Mouse (Mus musculus) stomach, embryonic 16.5 days (tissue): ENCODE results near the gene Chchd10. TPM values are rescaled to one million over a fixed set of nuclear protein-coding genes. Genes with fewer than 3 reads are reported as not detected.
"Not testable (repeated sequence)": the region's sequence is repeated elsewhere in the genome, so short reads cannot be mapped to it uniquely, and the experiment has no call there.

Experiments
- ATAC-seq: fragments of 200-750 bp; cut with Nextera tagmentation; 2 replicates; pipeline ENCODE4 v1.8.0; 2017; ENCODE audit warnings: moderate number of reproducible peaks, moderate TSS enrichment; ENCODE audit not compliant: insufficient read depth, low FRiP score
- H3K27ac ChIP-seq: fragments of 300-500 bp; sonication (generic); 2 replicates; pipeline ENCODE4 v1.5.1; 2014; ENCODE audit warnings: low read length
- H3K27me3 ChIP-seq: fragments of 300-500 bp; sonication (generic); 2 replicates; pipeline ENCODE4 v1.6.1; 2014; ENCODE audit warnings: low read length, control low read depth, mixed read lengths; ENCODE audit not compliant: control insufficient read depth, insufficient read depth
- H3K36me3 ChIP-seq: fragments of 300-500 bp; sonication (generic); 2 replicates; pipeline ENCODE4 v1.6.1; 2014; ENCODE audit warnings: low read length; ENCODE audit not compliant: control insufficient read depth, insufficient read depth
- H3K4me1 ChIP-seq: fragments of 300-500 bp; sonication (generic); 2 replicates; pipeline ENCODE4 v1.6.1; 2014; ENCODE audit warnings: low read length, control low read depth, mixed read lengths; ENCODE audit not compliant: control insufficient read depth, insufficient read depth
- H3K4me2 ChIP-seq: fragments of 300-500 bp; sonication (generic); 2 replicates; pipeline ENCODE4 v1.6.1; 2014; ENCODE audit warnings: low read depth, low read length, mixed read lengths
- H3K4me3 ChIP-seq: fragments of 300-500 bp; sonication (generic); replicated peaks from 2 replicates; pipeline ENCODE4 v1.5.1; 2014; ENCODE audit warnings: mild to moderate bottlenecking, low read length
- H3K9ac ChIP-seq: fragments of 300-500 bp; sonication (generic); 2 replicates; pipeline ENCODE4 v1.6.1; 2014; ENCODE audit warnings: low read length
- H3K9me3 ChIP-seq: fragments of 300-500 bp; sonication (generic); replicated peaks from 2 replicates; pipeline ENCODE4 v1.6.1; 2016; ENCODE audit warnings: low read length, control low read depth; ENCODE audit not compliant: control insufficient read depth
- WGBS: fragments of 180-500 bp; shearing (Covaris S2); extraction: QIAGEN DNeasy Blood & Tissue Kit; methylation state at CpG from one replicate; pipeline ENCODE4 v1.1.7; 2014; 5-methylcytosine and 5-hydroxymethylcytosine counted together
- polyA plus RNA-seq: library from polyadenylated mRNA; unstranded; fragments of >200 nt; fragmentation: Nextera tagmentation; extraction: Ambion mirVana; gene quantifications from 2 replicates; pipeline ENCODE4 v1.2.1, GENCODE M21; 2015

Gene Chchd10
- 83.6 and 97.1 TPM in 2 replicates for polyA plus RNA-seq

GRCm38 (mm10) chr10:75932891-75933290, at the start of gene Chchd10:
Chchd10 (plus strand) TSS chr10:75933130.
- peak within 1 kb of the TSS; percentile 99 for H3K4me2 ChIP-seq
- H3K27me3 ChIP-seq, result peaks cover 2% of the 10 kb centered on the region; the same call in 1 of the 2 replicates
- no peaks in the 10 kb centered on the region for H3K9me3 ChIP-seq
- no peak within 1 kb of the TSS for H3K27ac ChIP-seq
- peaks cover 28% of the 10 kb centered on the region for H3K4me1 ChIP-seq
- H3K9ac ChIP-seq, result peak within 1 kb of the TSS; percentile 90
- peak within 1 kb of the TSS; percentile 68 for H3K4me3 ChIP-seq
- 32% methylated on average over 6 of the region's 6 CpGs for WGBS
- H3K36me3 ChIP-seq, result no peaks in the 10 kb centered on the region
- no peak for ATAC-seq

- Histone ChIP-seq H3K4me2 (peak overlapping the region; percentile 38), H3K9ac (0 out of 2 replicates have a peak overlapping the region, but pooled peaks have one; percentile 8)
- ATAC-seq, result peak; percentile 70
These were observed 49.7 kb upstream of the Chchd10 start for GRCm38 (mm10) chr10:75883232-75883552.

GRCm38 (mm10) chr10:75884742-75885141, 48.2 kb upstream of the Chchd10 start:
- Histone ChIP-seq H3K27me3 (no peaks in the 10 kb centered on the region), H3K4me1 (peaks cover 21% of the 10 kb centered on the region), H3K4me3 (no peak overlapping the region), H3K4me2 (no peak overlapping the region), H3K9me3 (no peaks in the 10 kb centered on the region), H3K27ac (no peak overlapping the region), H3K36me3 (no peaks in the 10 kb centered on the region), H3K9ac (no peak overlapping the region)
- ATAC-seq, result no peak
- 91% methylated on average over 8 of the region's 8 CpGs for WGBS

More at GRCm38 (mm10) chr10:75883232-75883552, 49.7 kb upstream of the Chchd10 start:
- H3K9me3 ChIP-seq, result no peaks in the 10 kb centered on the region
- peak overlapping the region; percentile 10; the same call in 1 of the 2 replicates for H3K4me3 ChIP-seq
- no peaks in the 10 kb centered on the region for H3K36me3 ChIP-seq
- under 1% methylated on average over 10 of the region's 10 CpGs for WGBS
- H3K27ac ChIP-seq, result no peak overlapping the region
- H3K27me3 ChIP-seq, result no peaks in the 10 kb centered on the region
- H3K4me1 ChIP-seq, result peaks cover 16% of the 10 kb centered on the region

GRCm38 (mm10) chr10:75887504-75887903, 45.4 kb upstream of the Chchd10 start:
- not testable (repeated sequence) for H3K27me3 ChIP-seq, H3K36me3 ChIP-seq, H3K4me3 ChIP-seq, H3K4me2 ChIP-seq, ATAC-seq, H3K4me1 ChIP-seq, H3K9ac ChIP-seq, H3K27ac ChIP-seq, H3K9me3 ChIP-seq
- 86% methylated on average over 5 of the region's 5 CpGs for WGBS

- ATAC-seq, result no peak
- Histone ChIP-seq H3K4me1 (peaks cover 12% of the 10 kb centered on the region), H3K4me3 (no peak overlapping the region), H3K36me3 (no peaks in the 10 kb centered on the region), H3K27me3 (no peaks in the 10 kb centered on the region), H3K9me3 (no peaks in the 10 kb centered on the region), H3K9ac (no peak overlapping the region), H3K4me2 (no peak overlapping the region), H3K27ac (no peak overlapping the region)
- 45% methylated on average over 8 of the region's 8 CpGs for WGBS
These were observed 43.4 kb upstream of the Chchd10 start for GRCm38 (mm10) chr10:75889406-75890153.

GRCm38 (mm10) chr10:75893089-75893750, 39.7 kb upstream of the Chchd10 start, which contains the start of gene Derl3:
Derl3 (plus strand) TSS chr10:75893413.
- peak within 1 kb of the TSS; percentile 54 for H3K9ac ChIP-seq
- peaks cover 20% of the 10 kb centered on the region for H3K4me1 ChIP-seq
- H3K36me3 ChIP-seq, result peaks cover 9% of the 10 kb centered on the region
- ATAC-seq, result peak; percentile 98
- 2% methylated on average over 51 of the region's 51 CpGs for WGBS
- no peaks in the 10 kb centered on the region for H3K9me3 ChIP-seq
- no peak within 1 kb of the TSS for H3K27ac ChIP-seq
- peak within 1 kb of the TSS; percentile 47 for H3K4me3 ChIP-seq
- peak within 1 kb of the TSS; percentile 88 for H3K4me2 ChIP-seq
- H3K27me3 ChIP-seq, result no peaks in the 10 kb centered on the region

- Histone ChIP-seq H3K4me3 (no peak overlapping the region), H3K27me3 (no peaks in the 10 kb centered on the region), H3K9me3 (no peaks in the 10 kb centered on the region), H3K4me1 (peaks cover 17% of the 10 kb centered on the region), H3K4me2 (no peak overlapping the region), H3K27ac (no peak overlapping the region), H3K9ac (no peak overlapping the region), H3K36me3 (peaks cover 9% of the 10 kb centered on the region)
- 69% methylated on average over 6 of the region's 6 CpGs for WGBS
- ATAC-seq, result no peak
These were observed 38.3 kb upstream of the Chchd10 start for GRCm38 (mm10) chr10:75894601-75895000.

- ATAC-seq, result no peak
- no peak overlapping the region for H3K4me2 ChIP-seq
- WGBS, result 92% methylated on average over 5 of the region's 5 CpGs
- H3K4me1 ChIP-seq, result peaks cover 15% of the 10 kb centered on the region
- no peak overlapping the region for H3K4me3 ChIP-seq
- H3K36me3 ChIP-seq, result peaks cover 9% of the 10 kb centered on the region
- H3K9me3 ChIP-seq, result no peaks in the 10 kb centered on the region
- H3K27ac ChIP-seq, result no peak overlapping the region
- no peak overlapping the region for H3K9ac ChIP-seq
- no peaks in the 10 kb centered on the region for H3K27me3 ChIP-seq
These were observed 37.2 kb upstream of the Chchd10 start for GRCm38 (mm10) chr10:75895730-75896129.

GRCm38 (mm10) chr10:75896208-75896607, 36.7 kb upstream of the Chchd10 start:
- no peak overlapping the region for H3K4me3 ChIP-seq
- H3K27ac ChIP-seq, result no peak overlapping the region
- H3K9me3 ChIP-seq, result no peaks in the 10 kb centered on the region
- no peaks in the 10 kb centered on the region for H3K27me3 ChIP-seq
- WGBS, result 86% methylated on average over 1 of the region's 1 CpGs
- H3K9ac ChIP-seq, result no peak overlapping the region
- H3K4me1 ChIP-seq, result peaks cover 15% of the 10 kb centered on the region
- H3K4me2 ChIP-seq, result no peak overlapping the region
- ATAC-seq, result no peak
- H3K36me3 ChIP-seq, result peaks cover 9% of the 10 kb centered on the region
